Mouse (Mus musculus): Measurements from ENCODE around the gene Col15a1. TPM values are rescaled to one million over a fixed set of nuclear protein-coding genes. Genes with fewer than 3 reads are reported as not detected.
A peak's percentile ranks its signal among the peaks of the same experiment; 100 is the strongest.

Col15a1 gene
- polyA plus RNA-seq, 1 experiment from 2014 or later: 14.7 TPM

GRCm38 (mm10) chr4:47311929-47312328 lies 104.0 kb downstream of the Col15a1 start:
- H3K4me2 ChIP-seq (replicated peaks): no peak overlapping the region
- H3K4me1 ChIP-seq: no peaks in the 10 kb centered on the region; the same call in 1 of the 2 replicates
- H3K4me3 ChIP-seq: no peak overlapping the region
- H3K9ac ChIP-seq: no peak overlapping the region
- H3K36me3 ChIP-seq: no peaks in the 10 kb centered on the region
- no peaks in the 10 kb centered on the region for H3K9me3 ChIP-seq
- H3K27me3 ChIP-seq: no peaks in the 10 kb centered on the region
- WGBS: 74% methylated on average over 7 of the region's 7 CpGs
- H3K27ac ChIP-seq: no peak overlapping the region
- no peak for ATAC-seq (ENCODE audit: insufficient number of reproducible peaks, insufficient read depth, low FRiP score, low TSS enrichment)

GRCm38 (mm10) chr4:47312676-47313075 lies 104.7 kb downstream of the Col15a1 start:
- peak overlapping the region; percentile 5; the same call in 1 of the 2 replicates for H3K27ac ChIP-seq
- H3K4me2 ChIP-seq (replicated peaks): no peak overlapping the region
- no peaks in the 10 kb centered on the region for H3K9me3 ChIP-seq
- H3K27me3 ChIP-seq: no peaks in the 10 kb centered on the region
- no peaks in the 10 kb centered on the region; the same call in 1 of the 2 replicates for H3K4me1 ChIP-seq
- H3K36me3 ChIP-seq: no peaks in the 10 kb centered on the region
- WGBS: 67% methylated on average over 14 of the region's 14 CpGs
- H3K9ac ChIP-seq: no peak overlapping the region
- no peak overlapping the region for H3K4me3 ChIP-seq
- 0 out of 2 replicates have a peak, but pooled peaks have one; percentile 47 for ATAC-seq (ENCODE audit: insufficient number of reproducible peaks, insufficient read depth, low FRiP score, low TSS enrichment)

- no peak for ATAC-seq (ENCODE audit: insufficient number of reproducible peaks, insufficient read depth, low FRiP score, low TSS enrichment)
- no peak overlapping the region for H3K27ac ChIP-seq
- H3K9me3 ChIP-seq: no peaks in the 10 kb centered on the region
- no peaks in the 10 kb centered on the region for H3K36me3 ChIP-seq
- H3K4me3 ChIP-seq: no peak overlapping the region
- no peaks in the 10 kb centered on the region; the same call in 1 of the 2 replicates for H3K4me1 ChIP-seq
- no peaks in the 10 kb centered on the region for H3K27me3 ChIP-seq
- H3K9ac ChIP-seq: no peak overlapping the region
- WGBS: 86% methylated on average over 8 of the region's 8 CpGs
- H3K4me2 ChIP-seq (replicated peaks): no peak overlapping the region
Observed at GRCm38 (mm10) chr4:47313710-47314410, 105.9 kb downstream of the Col15a1 start.

GRCm38 (mm10) chr4:47315458-47315857 lies 107.5 kb downstream of the Col15a1 start:
- no peaks in the 10 kb centered on the region for H3K27me3 ChIP-seq
- H3K27ac ChIP-seq: no peak overlapping the region
- H3K4me3 ChIP-seq: no peak overlapping the region
- no peaks in the 10 kb centered on the region; the same call in 1 of the 2 replicates for H3K4me1 ChIP-seq
- no peak for ATAC-seq (ENCODE audit: insufficient number of reproducible peaks, insufficient read depth, low FRiP score, low TSS enrichment)
- H3K9ac ChIP-seq: no peak overlapping the region
- H3K9me3 ChIP-seq: no peaks in the 10 kb centered on the region
- H3K36me3 ChIP-seq: no peaks in the 10 kb centered on the region
- H3K4me2 ChIP-seq (replicated peaks): no peak overlapping the region
- WGBS: 83% methylated on average over 2 of the region's 2 CpGs

GRCm38 (mm10) chr4:47316432-47316831 lies 108.5 kb downstream of the Col15a1 start:
- Histone ChIP-seq H3K36me3 (no peaks in the 10 kb centered on the region), H3K27ac (no peak overlapping the region), H3K9ac (no peak overlapping the region), H3K9me3 (no peaks in the 10 kb centered on the region), H3K4me1 (no peaks in the 10 kb centered on the region; the same call in 1 of the 2 replicates), H3K27me3 (no peaks in the 10 kb centered on the region), H3K4me2 (replicated peaks) (no peak overlapping the region), H3K4me3 (no peak overlapping the region)
- ATAC-seq (ENCODE audit: insufficient number of reproducible peaks, insufficient read depth, low FRiP score, low TSS enrichment): no peak
- WGBS: 77% methylated on average over 6 of the region's 6 CpGs

- no peak overlapping the region for H3K9ac ChIP-seq
- 84% methylated on average over 10 of the region's 10 CpGs for WGBS
Observed at GRCm38 (mm10) chr4:47319561-47320321, 111.8 kb downstream of the Col15a1 start.

GRCm38 (mm10) chr4:47322315-47322714 lies 114.4 kb downstream of the Col15a1 start:
- Histone ChIP-seq H3K4me2 (replicated peaks) (no peak overlapping the region), H3K4me3 (no peak overlapping the region), H3K27me3 (no peaks in the 10 kb centered on the region), H3K27ac (no peak overlapping the region), H3K36me3 (no peaks in the 10 kb centered on the region), H3K9ac (no peak overlapping the region), H3K4me1 (no peaks in the 10 kb centered on the region), H3K9me3 (no peaks in the 10 kb centered on the region)
- ATAC-seq (ENCODE audit: insufficient number of reproducible peaks, insufficient read depth, low FRiP score, low TSS enrichment): no peak
- WGBS: 78% methylated on average over 3 of the region's 3 CpGs

More at GRCm38 (mm10) chr4:47319561-47320321, 111.8 kb downstream of the Col15a1 start:
- Histone ChIP-seq H3K4me1 (no peaks in the 10 kb centered on the region), H3K36me3 (no peaks in the 10 kb centered on the region), H3K27me3 (no peaks in the 10 kb centered on the region), H3K9me3 (no peaks in the 10 kb centered on the region), H3K27ac (no peak overlapping the region), H3K4me3 (no peak overlapping the region), H3K4me2 (replicated peaks) (no peak overlapping the region)
- no peak for ATAC-seq (ENCODE audit: insufficient number of reproducible peaks, insufficient read depth, low FRiP score, low TSS enrichment)

- WGBS: 82% methylated on average over 1 of the region's 1 CpGs
- no peak overlapping the region for H3K9ac ChIP-seq
- no peak overlapping the region for H3K4me3 ChIP-seq
- H3K36me3 ChIP-seq: no peaks in the 10 kb centered on the region
- no peaks in the 10 kb centered on the region for H3K4me1 ChIP-seq
- ATAC-seq (ENCODE audit: insufficient number of reproducible peaks, insufficient read depth, low FRiP score, low TSS enrichment): no peak
- no peak overlapping the region for H3K27ac ChIP-seq
- H3K4me2 ChIP-seq (replicated peaks): no peak overlapping the region
- H3K9me3 ChIP-seq: no peaks in the 10 kb centered on the region
- H3K27me3 ChIP-seq: no peaks in the 10 kb centered on the region
Observed at GRCm38 (mm10) chr4:47324206-47324605, 116.2 kb downstream of the Col15a1 start.

- no peaks in the 10 kb centered on the region for H3K9me3 ChIP-seq
- no peaks in the 10 kb centered on the region for H3K27me3 ChIP-seq
- no peak for ATAC-seq (ENCODE audit: insufficient number of reproducible peaks, insufficient read depth, low FRiP score, low TSS enrichment)
- no peak overlapping the region for H3K4me3 ChIP-seq
- no peak overlapping the region for H3K9ac ChIP-seq
- no peaks in the 10 kb centered on the region for H3K4me1 ChIP-seq
- no peak overlapping the region for H3K4me2 ChIP-seq (replicated peaks)
- no peak overlapping the region for H3K27ac ChIP-seq
- 80% methylated on average over 3 of the region's 3 CpGs for WGBS
- H3K36me3 ChIP-seq: no peaks in the 10 kb centered on the region
Observed at GRCm38 (mm10) chr4:47327782-47328181, 119.8 kb downstream of the Col15a1 start.

- H3K4me2 ChIP-seq (replicated peaks): no peak overlapping the region
- H3K27ac ChIP-seq: no peak overlapping the region
- no peaks in the 10 kb centered on the region for H3K27me3 ChIP-seq
- H3K9ac ChIP-seq: no peak overlapping the region
- H3K36me3 ChIP-seq: no peaks in the 10 kb centered on the region
- 9% methylated on average over 1 of the region's 1 CpGs for WGBS
- no peaks in the 10 kb centered on the region for H3K9me3 ChIP-seq
- no peak overlapping the region for H3K4me3 ChIP-seq
- no peak for ATAC-seq (ENCODE audit: insufficient number of reproducible peaks, insufficient read depth, low FRiP score, low TSS enrichment)
- no peaks in the 10 kb centered on the region for H3K4me1 ChIP-seq
Observed at GRCm38 (mm10) chr4:47329285-47329684, 121.3 kb downstream of the Col15a1 start.

- no peak overlapping the region for H3K27ac ChIP-seq
- no peak overlapping the region for H3K4me3 ChIP-seq
- no peak overlapping the region for H3K9ac ChIP-seq
- no peaks in the 10 kb centered on the region for H3K27me3 ChIP-seq
- no peak for ATAC-seq (ENCODE audit: insufficient number of reproducible peaks, insufficient read depth, low FRiP score, low TSS enrichment)
- WGBS: 90% methylated on average over 13 of the region's 13 CpGs
- H3K4me1 ChIP-seq: no peaks in the 10 kb centered on the region
- H3K9me3 ChIP-seq: no peaks in the 10 kb centered on the region
- no peaks in the 10 kb centered on the region for H3K36me3 ChIP-seq
- no peak overlapping the region for H3K4me2 ChIP-seq (replicated peaks)
Observed at GRCm38 (mm10) chr4:47330378-47331052, 122.6 kb downstream of the Col15a1 start.

All from embryonic facial prominence, embryonic 12.5 days (tissue).